Mouse (Mus musculus) embryo, embryonic 10.5 days (tissue): ENCODE measurements at regions not wholly inside any gene's neighbourhood (a gene's known extent, or its start where the extent isn't known, plus 50 kb on each side); places are given as distances from the start of the nearest gene placed in this dataset.

ENCODE experiments used
- DNase-seq: peaks from one replicate; pipeline ENCODE4 v3.0.0-alpha.2; 2015; ENCODE audit warnings: low spot score

DNA sequence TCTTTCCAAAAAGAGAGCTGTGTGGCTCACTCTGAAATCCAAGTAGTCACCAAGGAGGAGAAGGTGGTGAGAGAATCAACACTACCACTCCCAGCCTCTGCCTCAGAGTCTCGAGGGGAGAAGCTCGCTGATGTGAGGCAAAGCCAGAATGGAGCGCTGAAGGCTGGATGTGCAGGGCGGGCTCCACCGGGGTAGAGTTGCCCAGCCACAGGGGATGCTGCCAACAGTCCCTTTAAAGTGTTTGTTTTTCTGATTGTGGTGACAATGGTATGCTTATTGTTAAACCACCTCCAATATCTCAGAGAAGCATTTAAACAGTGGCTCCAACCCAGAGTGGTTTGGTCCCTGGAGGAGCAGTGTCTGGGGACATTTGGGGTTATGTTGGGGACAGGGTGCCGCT is 110.7 kb upstream of the Ptpn1 start:
- DNase-seq = no peak

- no peak for DNase-seq
Observed at GRCm38 (mm10) chr2:167818799-167819198, 113.1 kb upstream of the Ptpn1 start.

DNA sequence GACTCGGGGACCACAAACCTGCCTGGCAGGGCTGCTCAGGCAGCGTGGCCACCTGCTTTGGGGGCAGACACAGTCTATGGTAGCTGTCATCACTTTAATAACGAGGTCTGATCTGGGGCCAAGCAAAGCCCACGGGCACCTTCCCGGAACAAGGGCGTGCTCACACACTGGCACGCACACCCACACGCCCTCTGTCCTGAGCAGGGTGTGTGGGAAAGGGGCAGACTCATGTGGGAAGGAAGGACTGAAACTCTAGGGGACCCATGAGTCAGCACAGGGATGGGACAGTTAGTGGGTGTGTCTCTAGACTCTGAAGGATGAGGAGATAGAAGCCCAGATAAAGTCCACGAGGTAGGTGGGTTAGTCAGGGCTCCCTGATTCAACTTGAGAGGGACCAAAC is 114.8 kb upstream of the Ptpn1 start:
- DNase-seq = no peak

DNA sequence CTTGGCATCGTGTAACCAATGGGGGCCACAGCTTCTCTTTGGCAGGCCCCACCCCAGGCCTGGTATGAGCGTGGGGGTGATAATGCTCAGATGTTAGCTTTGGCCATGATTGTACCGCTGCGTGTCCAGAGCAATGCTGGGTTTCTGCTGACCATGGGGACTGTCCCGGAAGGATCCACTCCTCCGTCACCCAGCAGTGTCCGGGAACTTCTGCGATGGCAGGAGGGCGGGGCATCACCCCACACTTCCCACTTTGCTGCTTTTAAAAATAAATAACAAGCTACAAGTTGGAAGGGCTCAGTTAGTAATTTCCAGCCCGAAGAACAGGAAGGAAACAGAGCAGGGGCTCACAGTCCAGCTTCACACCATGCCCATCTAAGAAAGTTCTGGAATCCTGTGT is 116.7 kb upstream of the Ptpn1 start:
- no peak for DNase-seq

DNA sequence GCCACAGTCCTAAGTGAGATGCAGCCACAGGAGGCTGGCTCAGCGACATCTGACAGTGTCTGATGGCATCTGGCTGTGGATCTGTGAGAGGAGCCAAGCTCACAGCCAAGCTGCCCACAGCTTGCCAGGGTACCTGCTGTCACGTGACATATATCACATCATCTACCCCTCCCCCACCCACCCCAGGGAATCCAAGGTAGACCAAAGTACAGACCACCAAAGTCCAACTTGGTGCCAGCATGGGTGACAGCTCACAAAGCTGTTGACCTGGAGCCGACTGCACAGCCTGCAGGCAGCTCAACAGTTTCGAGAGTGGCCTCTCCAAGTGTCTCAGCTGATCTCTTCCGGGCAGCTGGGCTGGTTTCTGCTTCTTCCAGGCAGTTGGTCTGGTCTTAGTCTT is 119.6 kb upstream of the Tmem189 start:
- no peak for DNase-seq

DNA sequence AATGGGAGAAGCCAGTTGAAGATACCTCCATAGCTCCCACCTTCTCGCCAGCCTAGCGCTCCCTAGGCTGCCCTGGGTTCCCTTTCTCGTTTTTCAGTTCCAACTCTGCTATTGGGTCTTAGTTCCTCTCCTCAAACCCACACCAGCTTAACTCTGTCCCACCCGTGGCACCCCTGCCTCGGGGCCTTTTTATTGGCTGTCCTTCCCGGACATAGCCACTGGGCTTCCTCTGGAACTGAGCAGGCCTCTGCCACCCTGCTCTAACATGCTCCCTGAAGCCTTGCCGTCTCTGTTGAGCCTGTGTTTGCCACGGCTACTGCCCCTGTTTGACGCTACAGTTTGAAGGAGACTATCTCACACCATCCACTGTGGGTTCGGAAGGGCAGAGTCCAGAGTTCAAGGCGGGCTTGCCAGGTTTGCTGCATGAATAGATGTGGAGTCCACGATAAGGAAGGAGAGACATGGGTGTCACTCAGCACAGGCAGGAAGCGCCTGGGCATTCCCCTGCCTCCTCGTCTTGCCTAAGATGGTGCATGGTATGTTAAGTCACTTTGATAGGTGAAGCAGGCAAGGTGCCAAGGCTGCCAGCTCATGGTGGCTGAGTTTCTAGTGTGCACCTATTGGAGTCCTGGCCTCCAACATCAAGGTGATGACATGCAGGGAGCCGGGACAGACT is 116.1 kb upstream of the Tmem189 start:
- DNase-seq = no peak

- no peak for DNase-seq
Observed at GRCm38 (mm10) chr2:167804493-167805227, 115.0 kb upstream of the Tmem189 start.

GRCm38 (mm10) chr2:167802494-167802893 is 112.9 kb upstream of the Tmem189 start:
- no peak for DNase-seq

DNA sequence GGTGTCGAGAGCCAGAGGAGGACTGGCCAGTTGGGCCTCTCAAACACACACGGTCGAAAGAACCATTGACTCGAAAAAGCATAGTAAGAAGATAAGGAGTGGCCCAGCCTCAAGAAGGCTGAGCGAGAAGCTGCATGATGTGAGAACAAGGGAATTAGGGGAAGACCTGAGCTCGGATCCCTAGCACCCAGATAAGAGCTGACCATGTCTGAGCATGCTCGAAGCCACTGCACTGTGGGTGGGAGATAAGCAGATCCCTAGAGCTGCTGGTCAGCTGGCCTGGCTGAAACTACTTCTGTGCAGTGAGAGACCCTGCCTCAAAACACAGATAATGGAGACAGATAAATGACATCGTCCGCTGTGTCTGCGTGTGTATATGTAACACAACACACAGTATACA is 111.8 kb upstream of the Tmem189 start:
- no peak for DNase-seq

- no peak for DNase-seq
Observed at GRCm38 (mm10) chr2:167800648-167801245, 111.1 kb upstream of the Tmem189 start.

GRCm38 (mm10) chr2:167799629-167800387 is 110.2 kb upstream of the Tmem189 start:
- DNase-seq = peak; percentile 59

GRCm38 (mm10) chr2:167798969-167799513 is 109.4 kb upstream of the Tmem189 start:
- no peak for DNase-seq

- no peak for DNase-seq
Observed at GRCm38 (mm10) chr2:167798076-167798782, 108.6 kb upstream of the Tmem189 start.

GRCm38 (mm10) chr2:167795491-167795890 is 105.9 kb upstream of the Tmem189 start:
- no peak for DNase-seq

DNA sequence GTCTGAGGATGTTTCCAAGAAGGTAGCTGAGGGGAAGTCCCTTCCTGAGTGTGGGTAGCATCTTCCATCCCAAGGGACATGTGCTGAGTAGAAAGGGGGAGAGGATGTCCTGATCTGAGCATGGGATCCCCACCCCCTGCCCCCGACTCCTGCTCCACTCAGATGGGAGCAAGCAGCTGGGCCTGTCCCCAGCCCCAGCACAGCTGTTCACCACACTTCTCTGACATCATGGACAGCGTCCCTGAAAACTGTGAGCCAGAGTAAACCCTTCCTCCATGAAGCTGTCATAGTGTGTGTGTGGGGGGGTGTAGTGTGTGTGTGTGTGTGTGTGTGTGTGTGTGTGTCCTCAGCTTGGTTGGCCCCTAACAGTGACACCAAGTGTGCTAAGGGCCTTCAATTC is 104.3 kb upstream of the Tmem189 start:
- no peak for DNase-seq

GRCm38 (mm10) chr2:167792753-167793152 is 103.1 kb upstream of the Tmem189 start:
- no peak for DNase-seq

- no peak for DNase-seq
Observed at GRCm38 (mm10) chr2:167792330-167792729, 102.7 kb upstream of the Tmem189 start.

- DNase-seq = no peak
Observed at GRCm38 (mm10) chr2:167789471-167789923, 99.9 kb upstream of the Tmem189 start.

DNA sequence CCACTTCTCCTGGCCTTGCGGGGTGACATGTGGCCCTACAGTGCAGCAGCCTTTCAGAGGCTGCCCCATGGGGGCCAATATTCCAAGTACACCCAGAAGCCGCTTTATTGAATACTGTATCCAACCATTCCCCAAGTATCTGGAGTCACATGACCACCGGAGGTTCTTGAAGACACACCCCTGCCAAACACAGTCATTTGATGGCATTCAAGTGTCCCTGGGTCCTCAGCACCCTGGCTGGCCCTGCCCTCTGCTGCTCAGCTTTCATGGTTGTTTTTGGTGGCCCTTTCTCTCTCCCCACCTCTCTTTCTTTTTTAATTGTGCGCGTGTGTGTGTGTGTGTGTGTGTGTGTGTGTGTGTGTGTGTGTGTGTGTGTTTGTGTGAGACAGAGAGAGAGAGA is 97.3 kb upstream of the Tmem189 start:
- DNase-seq = no peak

- DNase-seq = no peak
Observed at GRCm38 (mm10) chr2:167784353-167784752, 94.7 kb upstream of the Tmem189 start.

DNA sequence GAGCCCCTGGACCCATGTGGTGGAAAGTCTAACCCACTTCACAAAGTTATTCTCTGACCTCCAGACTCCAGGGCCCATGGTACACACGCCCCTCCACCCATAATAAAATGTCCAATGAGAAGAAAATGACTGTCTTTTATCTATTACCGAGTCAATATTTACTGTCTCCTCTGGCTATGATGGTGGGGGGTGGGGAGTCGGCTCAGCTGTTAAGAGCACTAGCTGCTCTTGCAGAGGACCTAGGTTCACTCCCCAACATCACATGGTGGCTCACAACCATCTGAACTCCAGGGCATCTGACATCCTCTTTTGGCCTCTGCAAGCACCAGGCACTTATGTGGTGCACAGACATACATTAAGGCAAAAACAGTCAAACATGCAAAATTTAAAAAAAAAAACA is 93.8 kb upstream of the Tmem189 start:
- DNase-seq = no peak
